Mouse (Mus musculus): ENCODE measurements around the gene Gm13289. TPM values are rescaled to one million over a fixed set of nuclear protein-coding genes. Genes with fewer than 3 reads are reported as not detected.
"Not testable (repeated sequence)": the region's sequence is repeated elsewhere in the genome, so short reads cannot be mapped to it uniquely, and the experiment has no call there.

Gene Gm13289
- total RNA-seq (2012; rRNA removed) = not detected in 2 replicates

DNA sequence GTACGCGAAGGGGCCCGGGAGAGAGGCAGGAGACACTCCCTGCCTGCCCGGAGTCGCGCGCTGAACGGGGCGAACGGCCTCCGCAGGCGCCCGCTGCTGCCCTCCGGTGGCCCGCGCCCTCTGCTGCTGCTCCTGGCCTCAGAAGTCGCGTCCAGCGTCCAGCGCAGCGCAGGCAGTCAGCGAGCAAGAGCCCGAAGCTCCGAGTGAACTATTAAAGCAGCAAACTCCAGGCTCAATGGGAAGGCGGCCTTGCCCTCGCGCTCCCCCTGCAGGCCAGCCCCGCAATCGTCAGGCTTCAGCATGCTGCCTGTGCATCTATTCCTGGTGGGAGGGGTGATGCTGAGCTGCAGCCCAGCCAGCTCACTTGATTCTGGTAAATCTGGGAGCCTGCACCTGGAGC, at the start of gene Gm13289:
Gene Gm13289 (plus strand): TSS at position 301 of the 400 bp plus-strand sequence.
- DNase-seq (ENCODE audit: low read depth, low spot score); H3K9ac ChIP-seq (ENCODE audit: insufficient read depth, low read depth, low read length, poor library complexity, severe bottlenecking); H3K9me3 ChIP-seq (ENCODE audit: control insufficient read depth, insufficient read depth, low read depth, low read length); H3K27ac ChIP-seq (ENCODE audit: insufficient read depth, low read depth, low read length, poor library complexity, severe bottlenecking); in situ Hi-C loops (cut with MboI; ENCODE audit: low sequenced_read_pairs in 2 of 2, unreplicated experiment in 2 of 2); H3K4me3 ChIP-seq (ENCODE audit: insufficient read depth in 1 of 2, low read depth in 1 of 2, low read length in 2 of 2, poor library complexity in 1 of 2, severe bottlenecking in 1 of 2); H3K36me3 ChIP-seq (ENCODE audit: control insufficient read depth, insufficient read depth, low read length, poor library complexity, severe bottlenecking); H3K4me1 ChIP-seq (ENCODE audit: control insufficient read depth in 2 of 2, insufficient read depth in 2 of 2, low read length in 2 of 2, poor library complexity in 1 of 2): not testable (repeated sequence)

DNA sequence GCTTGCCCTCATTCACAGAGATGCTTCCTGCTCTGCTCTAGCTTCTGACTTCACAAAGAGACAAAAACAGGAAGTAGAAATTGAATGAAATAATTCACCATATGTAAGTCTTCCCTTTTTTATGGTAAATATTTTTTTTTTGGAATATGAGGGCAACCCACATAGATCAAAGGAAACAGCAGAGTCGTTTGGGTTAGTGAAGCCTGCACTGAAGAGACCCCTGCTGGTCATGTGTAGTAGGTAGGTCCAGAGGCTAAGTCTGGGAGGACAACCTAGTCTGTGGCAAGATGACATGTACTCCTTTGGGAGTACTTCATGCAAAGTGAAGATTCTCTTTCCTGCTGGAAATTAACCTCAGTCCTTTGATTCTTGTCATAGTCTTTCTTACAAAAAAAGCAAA, 49.4 kb upstream of the Gm13289 start:
- in situ Hi-C loops (cut with MboI; ENCODE audit: low sequenced_read_pairs in 2 of 2, unreplicated experiment in 2 of 2) = no loop called here
- no peak for DNase-seq (ENCODE audit: low read depth, low spot score)
- H3K4me1 ChIP-seq (ENCODE audit: control insufficient read depth in 2 of 2, insufficient read depth in 2 of 2, low read length in 2 of 2, poor library complexity in 1 of 2) = no peaks in the 10 kb centered on the region
- H3K36me3 ChIP-seq (ENCODE audit: control insufficient read depth, insufficient read depth, low read length, poor library complexity, severe bottlenecking) = no peaks in the 10 kb centered on the region
- no peak overlapping the region for H3K4me3 ChIP-seq (ENCODE audit: insufficient read depth in 1 of 2, low read depth in 1 of 2, low read length in 2 of 2, poor library complexity in 1 of 2, severe bottlenecking in 1 of 2)
- no peak overlapping the region for H3K27ac ChIP-seq (ENCODE audit: insufficient read depth, low read depth, low read length, poor library complexity, severe bottlenecking)
- no peak overlapping the region for H3K9ac ChIP-seq (ENCODE audit: insufficient read depth, low read depth, low read length, poor library complexity, severe bottlenecking)
- no peak for TF ChIP-seq HCFC1 (IDR thresholded peaks at IDR 0.05; ENCODE audit: borderline replicate concordance, insufficient read depth, low read length)
- TF ChIP-seq ZNF384 (IDR thresholded peaks at IDR 0.05; ENCODE audit: low read depth, low read length) = no peak
- no peak for TF ChIP-seq MAFK (IDR thresholded peaks at IDR 0.05; ENCODE audit: insufficient read depth, low read depth, low read length)
- TF ChIP-seq CHD2 (IDR thresholded peaks at IDR 0.05; ENCODE audit: low read depth, low read length) = no peak
- no peak for TF ChIP-seq ZC3H11A (IDR thresholded peaks at IDR 0.05; ENCODE audit: borderline replicate concordance, low read depth, low read length)
- peaks cover 17% of the 10 kb centered on the region for H3K9me3 ChIP-seq (ENCODE audit: control insufficient read depth, insufficient read depth, low read depth, low read length)

DNA sequence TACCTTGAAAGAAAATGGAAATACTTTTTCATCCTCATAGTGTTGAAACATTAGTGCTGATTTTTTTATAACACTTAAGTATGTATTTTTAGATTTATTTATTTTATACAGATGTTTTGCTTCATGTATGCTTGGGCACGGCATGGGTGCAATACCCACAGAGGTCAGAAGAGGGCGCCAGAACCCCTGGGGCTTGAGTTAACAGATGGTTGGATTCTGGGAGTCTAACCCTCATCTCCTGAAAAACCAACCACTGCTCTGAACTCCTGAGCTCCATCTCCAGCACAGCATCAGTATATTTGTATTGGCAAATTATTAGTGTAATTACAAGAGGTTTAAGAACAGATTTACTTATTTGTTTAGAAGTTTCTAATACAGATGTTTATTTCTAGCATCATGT, 38.2 kb upstream of the Gm13289 start:
- H3K4me1 ChIP-seq (ENCODE audit: control insufficient read depth in 2 of 2, insufficient read depth in 2 of 2, low read length in 2 of 2, poor library complexity in 1 of 2) = no peaks in the 10 kb centered on the region
- in situ Hi-C loops (cut with MboI; ENCODE audit: low sequenced_read_pairs in 2 of 2, unreplicated experiment in 2 of 2) = no loop called here
- no peak overlapping the region for H3K9ac ChIP-seq (ENCODE audit: insufficient read depth, low read depth, low read length, poor library complexity, severe bottlenecking)

DNA sequence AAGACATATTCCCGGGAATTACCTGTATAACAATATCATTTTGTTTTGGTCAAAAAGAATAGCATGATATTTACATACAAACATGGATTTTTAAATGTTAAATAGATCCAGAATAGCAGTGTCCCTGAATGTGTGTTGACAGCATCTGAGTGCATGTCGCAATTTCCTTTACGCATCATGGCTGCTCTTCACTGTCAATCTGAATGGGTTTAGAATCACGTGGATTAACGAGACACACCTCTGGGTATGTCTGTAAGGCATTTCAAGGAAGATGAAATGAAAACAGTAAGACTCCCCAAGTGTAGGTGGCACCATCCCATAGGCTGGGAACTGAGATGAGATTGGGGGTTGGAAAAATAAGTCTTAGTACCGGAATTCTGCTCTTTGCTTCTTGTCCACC, 37.7 kb upstream of the Gm13289 start:
- Histone ChIP-seq H3K4me1 (ENCODE audit: control insufficient read depth in 2 of 2, insufficient read depth in 2 of 2, low read length in 2 of 2, poor library complexity in 1 of 2) (no peaks in the 10 kb centered on the region), H3K36me3 (ENCODE audit: control insufficient read depth, insufficient read depth, low read length, poor library complexity, severe bottlenecking) (no peaks in the 10 kb centered on the region), H3K27ac (ENCODE audit: insufficient read depth, low read depth, low read length, poor library complexity, severe bottlenecking) (no peak overlapping the region), H3K9ac (ENCODE audit: insufficient read depth, low read depth, low read length, poor library complexity, severe bottlenecking) (no peak overlapping the region), H3K4me3 (ENCODE audit: insufficient read depth in 1 of 2, low read depth in 1 of 2, low read length in 2 of 2, poor library complexity in 1 of 2, severe bottlenecking in 1 of 2) (no peak overlapping the region), H3K9me3 (ENCODE audit: control insufficient read depth, insufficient read depth, low read depth, low read length) (no peaks in the 10 kb centered on the region)
- DNase-seq (ENCODE audit: low read depth, low spot score) = no peak
- in situ Hi-C loops (cut with MboI; ENCODE audit: low sequenced_read_pairs in 2 of 2, unreplicated experiment in 2 of 2) = no loop called here
- TF ChIP-seq HCFC1 (IDR thresholded peaks at IDR 0.05; ENCODE audit: borderline replicate concordance, insufficient read depth, low read length) (no peak), ZNF384 (IDR thresholded peaks at IDR 0.05; ENCODE audit: low read depth, low read length) (no peak), MAFK (IDR thresholded peaks at IDR 0.05; ENCODE audit: insufficient read depth, low read depth, low read length) (no peak), ZC3H11A (IDR thresholded peaks at IDR 0.05; ENCODE audit: borderline replicate concordance, low read depth, low read length) (no peak), CHD2 (IDR thresholded peaks at IDR 0.05; ENCODE audit: low read depth, low read length) (no peak)

More for the DNA sequence above, 38.2 kb upstream of the Gm13289 start:
- peak; percentile 53 for DNase-seq (ENCODE audit: low read depth, low spot score)
- TF ChIP-seq MAFK (IDR thresholded peaks at IDR 0.05; ENCODE audit: insufficient read depth, low read depth, low read length) = no peak
- TF ChIP-seq ZNF384 (IDR thresholded peaks at IDR 0.05; ENCODE audit: low read depth, low read length) = no peak
- TF ChIP-seq ZC3H11A (IDR thresholded peaks at IDR 0.05; ENCODE audit: borderline replicate concordance, low read depth, low read length) = peak; percentile 54; the same call in 1 of the 2 replicates
- Histone ChIP-seq H3K9me3 (ENCODE audit: control insufficient read depth, insufficient read depth, low read depth, low read length) (0 out of 2 replicates have a peak, but pooled peaks cover under 1% of the 10 kb centered on the region), H3K36me3 (ENCODE audit: control insufficient read depth, insufficient read depth, low read length, poor library complexity, severe bottlenecking) (no peaks in the 10 kb centered on the region), H3K27ac (ENCODE audit: insufficient read depth, low read depth, low read length, poor library complexity, severe bottlenecking) (no peak overlapping the region), H3K4me3 (ENCODE audit: insufficient read depth in 1 of 2, low read depth in 1 of 2, low read length in 2 of 2, poor library complexity in 1 of 2, severe bottlenecking in 1 of 2) (no peak overlapping the region)

DNA sequence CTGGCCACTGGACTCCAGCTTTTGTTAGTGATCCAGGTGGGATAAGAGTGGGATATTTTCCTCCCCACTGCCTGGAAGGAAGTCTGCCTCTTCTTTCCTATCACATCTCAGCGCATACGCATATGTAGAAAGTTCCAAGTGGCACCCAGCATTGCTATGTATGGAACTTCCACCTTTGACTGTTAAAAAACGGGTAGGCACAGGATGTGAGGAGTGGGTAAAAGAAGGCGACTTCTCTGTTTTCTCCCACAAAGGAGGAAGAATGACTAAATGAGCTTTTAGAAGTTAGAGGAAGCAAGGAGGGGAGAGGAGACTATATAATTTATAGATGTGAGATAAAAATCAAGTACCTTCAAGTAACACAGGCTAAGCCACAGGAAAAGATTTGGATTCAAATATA, 35.3 kb upstream of the Gm13289 start:
- TF ChIP-seq MAFK (IDR thresholded peaks at IDR 0.05; ENCODE audit: insufficient read depth, low read depth, low read length) (no peak), ZNF384 (IDR thresholded peaks at IDR 0.05; ENCODE audit: low read depth, low read length) (no peak), HCFC1 (IDR thresholded peaks at IDR 0.05; ENCODE audit: borderline replicate concordance, insufficient read depth, low read length) (no peak), ZC3H11A (IDR thresholded peaks at IDR 0.05; ENCODE audit: borderline replicate concordance, low read depth, low read length) (no peak), CHD2 (IDR thresholded peaks at IDR 0.05; ENCODE audit: low read depth, low read length) (no peak)
- in situ Hi-C loops (cut with MboI; ENCODE audit: low sequenced_read_pairs in 2 of 2, unreplicated experiment in 2 of 2) = no loop called here
- H3K36me3 ChIP-seq (ENCODE audit: control insufficient read depth, insufficient read depth, low read length, poor library complexity, severe bottlenecking) = no peaks in the 10 kb centered on the region
- H3K4me1 ChIP-seq (ENCODE audit: control insufficient read depth in 2 of 2, insufficient read depth in 2 of 2, low read length in 2 of 2, poor library complexity in 1 of 2) = no peaks in the 10 kb centered on the region
- H3K27ac ChIP-seq (ENCODE audit: insufficient read depth, low read depth, low read length, poor library complexity, severe bottlenecking) = no peak overlapping the region
- H3K9ac ChIP-seq (ENCODE audit: insufficient read depth, low read depth, low read length, poor library complexity, severe bottlenecking) = no peak overlapping the region
- no peaks in the 10 kb centered on the region for H3K9me3 ChIP-seq (ENCODE audit: control insufficient read depth, insufficient read depth, low read depth, low read length)
- H3K4me3 ChIP-seq (ENCODE audit: insufficient read depth in 1 of 2, low read depth in 1 of 2, low read length in 2 of 2, poor library complexity in 1 of 2, severe bottlenecking in 1 of 2) = no peak overlapping the region
- no peak for DNase-seq (ENCODE audit: low read depth, low spot score)
